Mouse (Mus musculus) stomach, embryonic 15.5 days (tissue): ENCODE results near the gene Serinc3. TPM values are rescaled to one million over a fixed set of nuclear protein-coding genes. Genes with fewer than 3 reads are reported as not detected.

Source experiments
- ATAC-seq: fragments of 200-750 bp; cut with Nextera tagmentation; 2 replicates; pipeline ENCODE4 v1.8.0; 2017; ENCODE audit warnings: low read depth, moderate number of reproducible peaks, moderate TSS enrichment; ENCODE audit not compliant: insufficient read depth, low FRiP score
- H3K27ac ChIP-seq: fragments of 300-500 bp; sonication (generic); 2 replicates; pipeline ENCODE4 v1.5.1; 2015; ENCODE audit warnings: mild to moderate bottlenecking, inconsistent platforms
- H3K27me3 ChIP-seq: fragments of 300-500 bp; sonication (generic); replicated peaks from 2 replicates; pipeline ENCODE4 v1.6.1; 2015; ENCODE audit warnings: inconsistent platforms
- H3K36me3 ChIP-seq: fragments of 300-500 bp; sonication (generic); 2 replicates; pipeline ENCODE4 v1.6.1; 2015; ENCODE audit warnings: inconsistent platforms
- H3K4me1 ChIP-seq: fragments of 300-500 bp; sonication (generic); 2 replicates; pipeline ENCODE4 v1.6.1; 2015; ENCODE audit warnings: inconsistent platforms
- H3K4me2 ChIP-seq: fragments of 300-500 bp; sonication (generic); 2 replicates; pipeline ENCODE4 v1.6.1; 2015; ENCODE audit warnings: mild to moderate bottlenecking, inconsistent platforms
- H3K4me3 ChIP-seq: fragments of 300-500 bp; sonication (generic); replicated peaks from 2 replicates; pipeline ENCODE4 v1.5.1; 2015; ENCODE audit warnings: inconsistent platforms
- H3K9ac ChIP-seq: fragments of 300-500 bp; sonication (generic); 2 replicates; pipeline ENCODE4 v1.6.1; 2015; ENCODE audit warnings: inconsistent platforms
- H3K9me3 ChIP-seq: fragments of 300-500 bp; sonication (generic); 2 replicates; pipeline ENCODE4 v1.6.1; 2016; ENCODE audit warnings: inconsistent platforms
- WGBS: fragments of 180-500 bp; shearing (Covaris S2); methylation state at CpG from one replicate; pipeline ENCODE4 v1.1.7; 2015; 5-methylcytosine and 5-hydroxymethylcytosine counted together
- polyA plus RNA-seq: library from polyadenylated mRNA; unstranded; fragments of >200 nt; fragmentation: Nextera tagmentation; extraction: Ambion mirVana; gene quantifications from 2 replicates; pipeline ENCODE4 v1.2.1, GENCODE M21; 2015

The Serinc3 gene
- polyA plus RNA-seq, 1 experiment from 2014 or later = 49.1 TPM

DNA sequence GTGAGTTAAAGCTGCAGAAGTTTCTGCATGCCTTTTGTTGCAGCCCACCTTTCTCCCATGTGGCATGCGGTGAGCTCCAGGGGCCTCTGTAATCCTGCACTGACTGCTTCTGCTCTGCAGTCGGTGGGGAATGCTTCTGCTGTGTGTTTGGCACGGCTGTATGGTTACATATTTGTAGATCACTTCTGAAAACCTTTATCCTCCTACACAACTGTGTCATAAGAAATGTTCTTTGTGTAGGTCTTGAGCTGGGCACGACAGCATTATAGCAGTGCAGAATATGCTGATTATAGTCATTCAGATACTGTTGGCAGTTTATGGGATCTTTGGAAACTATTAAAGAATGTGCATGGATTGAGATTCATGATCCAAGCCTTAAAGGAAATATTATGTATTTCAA is 40.4 kb upstream of the Serinc3 start:
- ATAC-seq = no peak; the same call in 1 of the 2 replicates
- WGBS = 28% methylated on average over 4 of the region's 4 CpGs
- no peaks in the 10 kb centered on the region for H3K9me3 ChIP-seq
- H3K36me3 ChIP-seq = no peaks in the 10 kb centered on the region
- no peak overlapping the region for H3K9ac ChIP-seq
- H3K27me3 ChIP-seq = no peaks in the 10 kb centered on the region
- 0 out of 2 replicates have a peak overlapping the region, but pooled peaks have one; percentile 2 for H3K4me2 ChIP-seq
- peak overlapping the region; percentile 67; the same call in 1 of the 2 replicates for H3K27ac ChIP-seq
- H3K4me3 ChIP-seq = no peak overlapping the region
- H3K4me1 ChIP-seq = peaks cover 26% of the 10 kb centered on the region

GRCm38 (mm10) chr2:163682344-163682743 is 37.4 kb upstream of the Serinc3 start:
- H3K9me3 ChIP-seq = no peaks in the 10 kb centered on the region
- H3K9ac ChIP-seq = no peak overlapping the region
- H3K4me2 ChIP-seq = no peak overlapping the region
- H3K4me3 ChIP-seq = no peak overlapping the region
- H3K27ac ChIP-seq = no peak overlapping the region
- H3K36me3 ChIP-seq = no peaks in the 10 kb centered on the region
- H3K27me3 ChIP-seq = no peaks in the 10 kb centered on the region
- no peak for ATAC-seq
- H3K4me1 ChIP-seq = peaks cover 22% of the 10 kb centered on the region
- WGBS = 84% methylated on average over 2 of the region's 2 CpGs

- H3K4me3 ChIP-seq = no peak overlapping the region
- H3K9me3 ChIP-seq = no peaks in the 10 kb centered on the region
- 80% methylated on average over 3 of the region's 3 CpGs for WGBS
- no peak for ATAC-seq
- peaks cover 29% of the 10 kb centered on the region for H3K4me1 ChIP-seq
- no peak overlapping the region for H3K9ac ChIP-seq
- H3K4me2 ChIP-seq = no peak overlapping the region
- H3K27ac ChIP-seq = peak overlapping the region; percentile 60; the same call in 1 of the 2 replicates
- no peaks in the 10 kb centered on the region for H3K36me3 ChIP-seq
- no peaks in the 10 kb centered on the region for H3K27me3 ChIP-seq
Observed at GRCm38 (mm10) chr2:163676745-163677144, 31.8 kb upstream of the Serinc3 start.

DNA sequence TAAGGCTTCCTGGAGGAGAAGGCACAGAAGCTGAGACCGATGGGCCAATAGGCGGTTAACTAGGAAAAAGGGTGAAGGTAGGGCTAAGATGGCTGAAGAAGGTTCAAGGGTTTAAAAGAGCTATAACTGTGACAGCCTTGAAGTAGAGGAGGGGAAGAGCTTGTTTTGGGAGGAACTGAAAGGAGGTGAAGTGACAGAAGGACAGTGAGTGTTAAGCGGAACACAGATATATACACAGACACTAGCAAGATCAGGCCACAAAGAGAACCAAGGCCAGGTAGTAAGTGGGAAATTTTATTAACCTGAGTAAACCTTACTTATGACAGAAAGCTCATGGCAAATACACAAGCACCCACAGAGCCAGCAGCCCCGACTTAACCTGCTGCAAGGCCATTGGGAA is 31.4 kb upstream of the Serinc3 start:
- no peaks in the 10 kb centered on the region for H3K36me3 ChIP-seq
- no peak overlapping the region for H3K4me3 ChIP-seq
- no peak overlapping the region for H3K9ac ChIP-seq
- no peak for ATAC-seq
- peak overlapping the region; percentile 60; the same call in 1 of the 2 replicates for H3K27ac ChIP-seq
- H3K27me3 ChIP-seq = no peaks in the 10 kb centered on the region
- WGBS = 82% methylated on average over 4 of the region's 4 CpGs
- H3K4me1 ChIP-seq = peaks cover 29% of the 10 kb centered on the region
- no peaks in the 10 kb centered on the region for H3K9me3 ChIP-seq
- H3K4me2 ChIP-seq = no peak overlapping the region

DNA sequence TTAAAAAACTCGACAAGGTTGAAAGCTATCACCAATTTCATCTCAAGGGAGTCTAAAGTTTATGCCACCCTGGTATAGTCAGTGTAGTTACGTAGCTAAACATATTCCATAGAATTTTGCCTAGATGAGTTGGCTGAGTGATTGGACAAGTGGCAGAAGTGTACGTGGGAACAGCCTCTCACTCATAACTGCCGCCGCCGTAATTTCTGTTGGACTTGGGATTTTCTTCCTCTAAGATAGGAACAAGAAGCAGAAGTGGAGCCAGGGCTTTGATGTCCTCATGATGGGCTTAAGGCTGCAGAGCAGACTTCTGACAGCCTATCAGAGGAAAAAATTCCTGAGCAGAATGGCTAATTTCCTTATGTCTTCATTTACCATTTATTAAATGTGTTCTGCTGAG is 30.7 kb upstream of the Serinc3 start:
- 35% methylated on average over 6 of the region's 6 CpGs for WGBS
- peak overlapping the region; percentile 1; the same call in 1 of the 2 replicates for H3K4me2 ChIP-seq
- H3K4me3 ChIP-seq = no peak overlapping the region
- no peaks in the 10 kb centered on the region for H3K36me3 ChIP-seq
- no peaks in the 10 kb centered on the region for H3K27me3 ChIP-seq
- no peak overlapping the region for H3K9ac ChIP-seq
- no peaks in the 10 kb centered on the region for H3K9me3 ChIP-seq
- H3K27ac ChIP-seq = peak overlapping the region; percentile 60
- ATAC-seq = no peak
- H3K4me1 ChIP-seq = peaks cover 29% of the 10 kb centered on the region

DNA sequence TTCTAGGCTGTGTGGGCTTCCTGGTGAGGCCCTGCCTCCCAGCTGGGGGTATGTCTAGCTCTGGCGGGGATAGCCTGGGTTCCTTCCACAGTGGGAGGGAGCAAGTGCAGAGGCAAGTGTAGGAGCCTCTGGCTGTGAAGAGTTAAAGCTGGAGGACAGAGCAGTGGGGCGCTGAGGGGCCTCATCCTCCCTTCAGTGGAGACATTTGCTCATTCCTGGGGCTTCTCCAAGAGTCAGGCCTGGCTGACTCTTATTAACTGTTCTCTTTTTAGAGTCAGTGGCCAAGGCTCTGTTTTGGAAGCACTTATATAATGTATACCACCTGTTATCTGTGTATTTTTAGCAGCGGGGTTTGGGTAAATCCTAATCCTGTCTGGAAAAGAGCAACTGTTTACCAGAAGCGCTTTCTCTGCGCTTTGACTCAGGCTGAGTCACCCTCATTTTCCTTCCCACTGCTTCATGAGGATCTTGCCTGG is 30.3 kb upstream of the Serinc3 start:
- peak; percentile 82 for ATAC-seq
- H3K4me2 ChIP-seq = peak overlapping the region; percentile 28; the same call in 1 of the 2 replicates
- no peaks in the 10 kb centered on the region for H3K9me3 ChIP-seq

DNA sequence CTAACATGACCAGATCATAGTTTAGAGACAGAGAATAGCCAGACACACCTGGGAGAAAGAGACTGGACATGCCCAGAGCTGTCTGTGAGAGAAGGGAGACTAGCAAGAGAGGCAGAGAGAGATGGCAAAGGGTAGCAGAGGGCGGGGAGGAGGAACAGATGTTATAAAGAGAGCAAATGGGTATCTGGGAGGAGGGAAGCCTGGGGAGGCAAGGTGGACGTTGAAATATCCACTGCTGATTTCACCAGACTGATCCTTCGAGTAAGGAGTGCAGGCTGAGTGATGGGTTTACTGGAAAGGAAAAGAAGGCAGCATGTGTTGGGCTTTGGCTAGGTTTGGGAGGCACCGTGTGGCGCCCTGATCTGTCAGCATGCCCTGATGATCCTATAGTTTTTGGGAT is 29.5 kb upstream of the Serinc3 start:
- peak overlapping the region; percentile 60 for H3K27ac ChIP-seq
- H3K36me3 ChIP-seq = no peaks in the 10 kb centered on the region
- H3K4me1 ChIP-seq = peaks cover 29% of the 10 kb centered on the region
- no peaks in the 10 kb centered on the region for H3K27me3 ChIP-seq
- no peak overlapping the region for H3K4me3 ChIP-seq
- no peak overlapping the region for H3K9ac ChIP-seq
- WGBS = 63% methylated on average over 5 of the region's 5 CpGs
- no peak for ATAC-seq
- no peak overlapping the region for H3K4me2 ChIP-seq
- no peaks in the 10 kb centered on the region for H3K9me3 ChIP-seq

More for the DNA sequence above, 30.3 kb upstream of the Serinc3 start:
- Histone ChIP-seq H3K27ac (peak overlapping the region; percentile 60), H3K4me3 (no peak overlapping the region), H3K27me3 (no peaks in the 10 kb centered on the region), H3K4me1 (peaks cover 29% of the 10 kb centered on the region), H3K36me3 (no peaks in the 10 kb centered on the region), H3K9ac (no peak overlapping the region)
- WGBS = 24% methylated on average over 5 of the region's 5 CpGs

- ATAC-seq = no peak
- Histone ChIP-seq H3K27me3 (no peaks in the 10 kb centered on the region), H3K9ac (no peak overlapping the region), H3K36me3 (no peaks in the 10 kb centered on the region), H3K4me2 (no peak overlapping the region), H3K27ac (peak overlapping the region; percentile 26; the same call in 1 of the 2 replicates), H3K4me3 (no peak overlapping the region), H3K4me1 (peaks cover 22% of the 10 kb centered on the region), H3K9me3 (no peaks in the 10 kb centered on the region)
- 62% methylated on average over 11 of the region's 11 CpGs for WGBS
Observed at GRCm38 (mm10) chr2:163670872-163671594, 26.1 kb upstream of the Serinc3 start.

- Histone ChIP-seq H3K9ac (no peak overlapping the region), H3K27me3 (no peaks in the 10 kb centered on the region), H3K36me3 (no peaks in the 10 kb centered on the region), H3K27ac (no peak overlapping the region), H3K4me3 (no peak overlapping the region), H3K9me3 (no peaks in the 10 kb centered on the region), H3K4me1 (peaks cover 3% of the 10 kb centered on the region; the same call in 1 of the 2 replicates), H3K4me2 (no peak overlapping the region)
- ATAC-seq = no peak
- WGBS = 81% methylated on average over 1 of the region's 1 CpGs
Observed at GRCm38 (mm10) chr2:163667045-163667444, 22.1 kb upstream of the Serinc3 start.

- H3K4me2 ChIP-seq = no peak overlapping the region
- H3K27me3 ChIP-seq = no peaks in the 10 kb centered on the region
- 64% methylated on average over 3 of the region's 3 CpGs for WGBS
- peaks cover 12% of the 10 kb centered on the region; the same call in 1 of the 2 replicates for H3K4me1 ChIP-seq
- no peaks in the 10 kb centered on the region for H3K36me3 ChIP-seq
- H3K4me3 ChIP-seq = no peak overlapping the region
- no peak for ATAC-seq
- H3K27ac ChIP-seq = no peak overlapping the region
- no peak overlapping the region for H3K9ac ChIP-seq
- no peaks in the 10 kb centered on the region for H3K9me3 ChIP-seq
Observed at GRCm38 (mm10) chr2:163663930-163664329, 19.0 kb upstream of the Serinc3 start.

- 70% methylated on average over 2 of the region's 2 CpGs for WGBS
- H3K27ac ChIP-seq = no peak overlapping the region
- peaks cover 13% of the 10 kb centered on the region; the same call in 1 of the 2 replicates for H3K4me1 ChIP-seq
- no peak for ATAC-seq
- no peak overlapping the region for H3K4me2 ChIP-seq
- no peak overlapping the region for H3K9ac ChIP-seq
- no peak overlapping the region for H3K4me3 ChIP-seq
- H3K9me3 ChIP-seq = no peaks in the 10 kb centered on the region
- H3K27me3 ChIP-seq = no peaks in the 10 kb centered on the region
- H3K36me3 ChIP-seq = no peaks in the 10 kb centered on the region
Observed at GRCm38 (mm10) chr2:163662698-163663221, 17.8 kb upstream of the Serinc3 start.

- 89% methylated on average over 5 of the region's 5 CpGs for WGBS
- no peak for ATAC-seq
Observed at GRCm38 (mm10) chr2:163662076-163662475, 17.1 kb upstream of the Serinc3 start.

More at GRCm38 (mm10) chr2:163662076-163662475, 17.1 kb upstream of the Serinc3 start:
- peaks cover 13% of the 10 kb centered on the region; the same call in 1 of the 2 replicates for H3K4me1 ChIP-seq
- no peak overlapping the region for H3K9ac ChIP-seq
- no peaks in the 10 kb centered on the region for H3K27me3 ChIP-seq
- no peak overlapping the region for H3K4me3 ChIP-seq
- H3K4me2 ChIP-seq = no peak overlapping the region
- no peaks in the 10 kb centered on the region for H3K9me3 ChIP-seq
- H3K27ac ChIP-seq = no peak overlapping the region
- H3K36me3 ChIP-seq = no peaks in the 10 kb centered on the region
